Mouse (Mus musculus) stomach, postnatal 0 days (tissue): Measurements from ENCODE around the gene Plekha1. TPM values are rescaled to one million over a fixed set of nuclear protein-coding genes. Genes with fewer than 3 reads are reported as not detected.

Experiments
- ATAC-seq: fragments of 200-750 bp; cut with Nextera tagmentation; 2 replicates; pipeline ENCODE4 v1.8.0; 2017; ENCODE audit not compliant: low FRiP score, low TSS enrichment
- DNase-seq: peaks from one replicate; pipeline ENCODE4 v3.0.0-alpha.2; 2016; ENCODE audit warnings: low spot score
- H3K27ac ChIP-seq: fragments of 300-500 bp; sonication (generic); replicated peaks from 2 replicates; pipeline ENCODE4 v1.5.1; 2014; ENCODE audit warnings: mild to moderate bottlenecking, control low read depth
- H3K27me3 ChIP-seq: fragments of 300-500 bp; sonication (generic); 2 replicates; pipeline ENCODE4 v1.6.1; 2014; ENCODE audit warnings: low read length; ENCODE audit not compliant: control insufficient read depth, insufficient read depth
- H3K36me3 ChIP-seq: fragments of 300-500 bp; sonication (generic); 2 replicates; pipeline ENCODE4 v1.6.1; 2014; ENCODE audit warnings: low read length, mixed read lengths; ENCODE audit not compliant: control insufficient read depth, insufficient read depth
- H3K4me1 ChIP-seq: fragments of 300-500 bp; sonication (generic); replicated peaks from 2 replicates; pipeline ENCODE4 v1.6.1; 2014; ENCODE audit warnings: antibody characterized with exemption; ENCODE audit not compliant: control insufficient read depth, insufficient read depth
- H3K4me2 ChIP-seq: fragments of 300-500 bp; sonication (generic); replicated peaks from 2 replicates; pipeline ENCODE4 v1.6.1; 2014; ENCODE audit warnings: low read depth, mild to moderate bottlenecking, control low read depth, moderate library complexity
- H3K4me3 ChIP-seq: fragments of 300-500 bp; sonication (generic); 2 replicates; pipeline ENCODE4 v1.5.1; 2014; ENCODE audit warnings: low read depth, low read length, control low read depth
- H3K9ac ChIP-seq: fragments of 300-500 bp; sonication (generic); 2 replicates; pipeline ENCODE4 v1.6.1; 2014; ENCODE audit warnings: mild to moderate bottlenecking, low read length, control low read depth, mixed read lengths
- H3K9me3 ChIP-seq: fragments of 300-500 bp; sonication (generic); 2 replicates; pipeline ENCODE4 v1.6.1; 2016; ENCODE audit warnings: low read length; ENCODE audit not compliant: control insufficient read depth
- CTCF ChIP-seq: IDR thresholded peaks from 2 replicates; pipeline ENCODE4 v1.5.1; 2016; ENCODE audit warnings: antibody characterized with exemption, low read depth, mild to moderate bottlenecking, moderate library complexity
- EP300 ChIP-seq: optimal IDR thresholded peaks from 2 replicates; pipeline ENCODE3; 2016; ENCODE audit warnings: antibody characterized with exemption
- WGBS: fragments of 180-500 bp; shearing (Covaris S2); extraction: QIAGEN DNeasy Blood & Tissue Kit; methylation state at CpG from one replicate; pipeline ENCODE4 v1.1.7; 2014; 5-methylcytosine and 5-hydroxymethylcytosine counted together
- microRNA-seq: library from miRNA; unstranded; fragments of <30 nt; microRNA quantifications from one replicate; pipeline ENCODE4, GENCODE M21; 2016
- polyA plus RNA-seq: library from polyadenylated mRNA; unstranded; fragments of >200 nt; fragmentation: Nextera tagmentation; extraction: Ambion mirVana; gene quantifications from 2 replicates; pipeline ENCODE4 v1.2.1, GENCODE M21; 2015

The Plekha1 gene
- polyA plus RNA-seq, 1 experiment from 2014 or later = 34.1 TPM

- H3K4me3 ChIP-seq = no peak overlapping the region
- no peaks in the 10 kb centered on the region for H3K9me3 ChIP-seq
- TF ChIP-seq EP300 (no peak), CTCF (no peak)
- H3K36me3 ChIP-seq = no peaks in the 10 kb centered on the region
- peaks cover 4% of the 10 kb centered on the region; the same call in 1 of the 2 replicates for H3K4me1 ChIP-seq
- H3K27ac ChIP-seq = no peak overlapping the region
- H3K27me3 ChIP-seq = no peaks in the 10 kb centered on the region
- WGBS = 76% methylated on average over 7 of the region's 7 CpGs
- no peak for DNase-seq
- H3K4me2 ChIP-seq = no peak overlapping the region
- no peak for ATAC-seq
- H3K9ac ChIP-seq = no peak overlapping the region
Observed at GRCm38 (mm10) chr7:130958551-130958950, 93.0 kb downstream of the Plekha1 start.

- peak; percentile 79; the same call in 1 of the 2 replicates for ATAC-seq
- H3K4me2 ChIP-seq = no peak overlapping the region
- H3K4me3 ChIP-seq = no peak overlapping the region
- H3K9ac ChIP-seq = no peak overlapping the region
- DNase-seq = peak; percentile 51
- H3K27me3 ChIP-seq = no peaks in the 10 kb centered on the region
- no peaks in the 10 kb centered on the region for H3K36me3 ChIP-seq
- TF ChIP-seq CTCF (no peak), EP300 (peak; percentile 67)
- H3K4me1 ChIP-seq = peaks cover 4% of the 10 kb centered on the region; the same call in 1 of the 2 replicates
- peak overlapping the region; percentile 53; the same call in 1 of the 2 replicates for H3K27ac ChIP-seq
- H3K9me3 ChIP-seq = no peaks in the 10 kb centered on the region
- WGBS = 22% methylated on average over 7 of the region's 7 CpGs
Observed at GRCm38 (mm10) chr7:130959868-130960267, 94.3 kb downstream of the Plekha1 start.

GRCm38 (mm10) chr7:130961429-130961828 lies 95.9 kb downstream of the Plekha1 start:
- Histone ChIP-seq H3K4me1 (peaks cover 4% of the 10 kb centered on the region; the same call in 1 of the 2 replicates), H3K9ac (no peak overlapping the region), H3K27me3 (no peaks in the 10 kb centered on the region), H3K9me3 (no peaks in the 10 kb centered on the region), H3K27ac (peak overlapping the region; percentile 45; the same call in 1 of the 2 replicates), H3K36me3 (no peaks in the 10 kb centered on the region), H3K4me3 (no peak overlapping the region), H3K4me2 (no peak overlapping the region)
- ATAC-seq = no peak
- TF ChIP-seq EP300 (no peak), CTCF (no peak)
- 66% methylated on average over 6 of the region's 6 CpGs for WGBS
- DNase-seq = no peak

Small RNA genes within 50 kb of the gene (microRNA-seq; reads per million reads assigned to microRNA genes)
- not detected for gene Mir7061

Other genes starting within 250 kb of the Plekha1 start
- gene Btbd16, start 91.7 kb upstream of the Plekha1 start, polyA plus RNA-seq = 0.05 TPM in 1 of 2 replicates, not detected in the other
- 48.6 and 51.6 TPM in 2 replicates for gene Htra1, start 70.4 kb downstream of the Plekha1 start, polyA plus RNA-seq
- 167 and 174 TPM in 2 replicates for gene Dmbt1, start 166.3 kb downstream of the Plekha1 start, polyA plus RNA-seq